Comparison of ENCODE assay signal across 20 mouse cellular contexts in genomic region chr17:44566992-44567391, GRCm38 (mm10).
"Had no signal": no experiment of that assay in that cellular context is flagged by ENCODE, and none has a peak within 500 bp of the region (broad histone marks: within the 10 kb centered on the region; RNA-seq: fewer than 3 reads in every experiment).

No protein-coding gene starts in this region.

- H3K9ac ChIP-seq: liver, embryonic 15.5 days; liver, postnatal 0 days; lung, embryonic 15.5 days; midbrain, embryonic 12.5 days; midbrain, embryonic 15.5 days; neural tube, embryonic 13.5 days; neural tube, embryonic 15.5 days had no signal

- H3K27ac ChIP-seq: liver, embryonic 15.5 days; lung, embryonic 15.5 days; macrophage; midbrain, embryonic 12.5 days; midbrain, embryonic 15.5 days; neural tube, embryonic 13.5 days; neural tube, embryonic 15.5 days had no signal

- ATAC-seq: liver, postnatal 0 days; lung, postnatal 0 days; midbrain, embryonic 15.5 days had no signal

- H3K36me3 ChIP-seq: liver, embryonic 15.5 days; lung, embryonic 15.5 days; midbrain, embryonic 12.5 days; midbrain, embryonic 15.5 days; neural tube, embryonic 13.5 days; neural tube, embryonic 15.5 days had no signal

- DNase-seq: liver, postnatal 0 days; lung, adult 2 months; lung, postnatal 14 days; lung, postnatal 36 days; retina, postnatal 1 day; right cerebral cortex, adult 18-20 months; right cerebral cortex, postnatal 25 days; right cerebral cortex, postnatal 4 days; spleen, adult 18-20 months; thymus, adult 18-20 months; thymus, postnatal 25 days had no signal

- H3K27me3 ChIP-seq: liver, embryonic 15.5 days; midbrain, embryonic 12.5 days; midbrain, embryonic 15.5 days; neural tube, embryonic 15.5 days had no signal

- H3K4me1 ChIP-seq: liver, embryonic 15.5 days; lung, embryonic 15.5 days; megakaryocyte, embryonic 14.5 days; midbrain, embryonic 12.5 days; midbrain, embryonic 15.5 days had no signal

- H3K9me3 ChIP-seq: liver, embryonic 15.5 days; lung, embryonic 15.5 days; megakaryocyte, embryonic 14.5 days; midbrain, embryonic 12.5 days; midbrain, embryonic 15.5 days; neural tube, embryonic 13.5 days; neural tube, embryonic 15.5 days had no signal

- H3K4me3 ChIP-seq: liver, embryonic 15.5 days; lung, embryonic 15.5 days; megakaryocyte, embryonic 14.5 days; midbrain, embryonic 12.5 days; midbrain, embryonic 15.5 days; neural tube, embryonic 13.5 days; neural tube, embryonic 15.5 days had no signal

- H3K4me2 ChIP-seq: liver, embryonic 15.5 days; lung, embryonic 15.5 days; midbrain, embryonic 12.5 days; midbrain, embryonic 15.5 days; neural tube, embryonic 13.5 days; neural tube, embryonic 15.5 days had no signal
